Mouse (Mus musculus): ENCODE data around the gene Ly86. TPM values are rescaled to one million over a fixed set of nuclear protein-coding genes. Genes with fewer than 3 reads are reported as not detected.

Ly86 gene
- polyA plus RNA-seq, 1 experiment from 2014 or later = 11.9 TPM

GRCm38 (mm10) chr13:37342804-37343203, 2.2 kb upstream of the Ly86 start:
- ATAC-seq (replicated peaks; ENCODE audit: low FRiP score, low TSS enrichment, low read depth) (no peak), DNase-seq (ENCODE audit: low spot score) (no peak)
- H3K27me3 ChIP-seq (replicated peaks; ENCODE audit: control insufficient read depth, insufficient read depth, low read length) = no peaks in the 10 kb centered on the region
- H3K27ac ChIP-seq (ENCODE audit: low read depth) = no peak overlapping the region
- H3K36me3 ChIP-seq (ENCODE audit: control insufficient read depth, insufficient read depth, low read length) = no peaks in the 10 kb centered on the region
- no peaks in the 10 kb centered on the region for H3K9me3 ChIP-seq (ENCODE audit: control insufficient read depth, low read length)
- no peaks in the 10 kb centered on the region for H3K4me1 ChIP-seq (replicated peaks; ENCODE audit: control insufficient read depth, insufficient read depth, low read length)
- 95% methylated on average over 1 of the region's 1 CpGs for WGBS
- H3K9ac ChIP-seq (ENCODE audit: low read length) = no peak overlapping the region
- H3K4me3 ChIP-seq (ENCODE audit: low read depth, low read length) = no peak overlapping the region
- H3K4me2 ChIP-seq (ENCODE audit: low read length) = no peak overlapping the region

DNA sequence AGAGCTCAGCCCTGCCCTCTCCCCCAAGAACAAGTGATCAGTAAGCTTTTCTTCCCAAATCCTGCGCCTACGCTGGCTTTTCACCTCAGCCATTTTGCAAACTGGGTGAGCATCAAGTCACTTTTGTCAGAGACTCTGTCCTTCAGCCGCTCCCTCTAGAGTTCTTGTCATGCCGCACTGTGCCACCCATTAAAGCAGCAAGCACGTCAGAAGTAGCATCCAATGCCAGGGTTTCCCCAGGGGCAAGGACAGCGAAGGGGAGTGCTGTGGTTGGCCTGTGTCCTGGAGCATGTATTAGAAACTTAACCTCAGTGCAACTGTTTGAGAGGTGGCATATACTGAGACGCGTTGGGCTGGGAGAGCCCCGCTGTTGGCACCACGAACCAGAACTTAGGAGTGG, 815 bp downstream of the Ly86 start:
- H3K27ac ChIP-seq (ENCODE audit: low read depth) = no peak overlapping the region
- no peak overlapping the region for H3K9ac ChIP-seq (ENCODE audit: low read length)
- 93% methylated on average over 10 of the region's 10 CpGs for WGBS

GRCm38 (mm10) chr13:37347871-37348595, 3.0 kb downstream of the Ly86 start:
- no peak overlapping the region for H3K4me2 ChIP-seq (ENCODE audit: low read length)
- H3K36me3 ChIP-seq (ENCODE audit: control insufficient read depth, insufficient read depth, low read length) = no peaks in the 10 kb centered on the region
- ATAC-seq (replicated peaks; ENCODE audit: low FRiP score, low TSS enrichment, low read depth) (no peak), DNase-seq (ENCODE audit: low spot score) (no peak)
- no peak overlapping the region for H3K9ac ChIP-seq (ENCODE audit: low read length)
- no peaks in the 10 kb centered on the region for H3K4me1 ChIP-seq (replicated peaks; ENCODE audit: control insufficient read depth, insufficient read depth, low read length)
- no peaks in the 10 kb centered on the region for H3K9me3 ChIP-seq (ENCODE audit: control insufficient read depth, low read length)
- H3K27me3 ChIP-seq (replicated peaks; ENCODE audit: control insufficient read depth, insufficient read depth, low read length) = no peaks in the 10 kb centered on the region
- no peak overlapping the region for H3K4me3 ChIP-seq (ENCODE audit: low read depth, low read length)
- H3K27ac ChIP-seq (ENCODE audit: low read depth) = no peak overlapping the region
- WGBS = 75% methylated on average over 8 of the region's 8 CpGs

More for the DNA sequence above, 815 bp downstream of the Ly86 start:
- Histone ChIP-seq H3K4me2 (ENCODE audit: low read length) (no peak overlapping the region), H3K4me3 (ENCODE audit: low read depth, low read length) (no peak overlapping the region), H3K9me3 (ENCODE audit: control insufficient read depth, low read length) (no peaks in the 10 kb centered on the region), H3K4me1 (replicated peaks; ENCODE audit: control insufficient read depth, insufficient read depth, low read length) (no peaks in the 10 kb centered on the region), H3K36me3 (ENCODE audit: control insufficient read depth, insufficient read depth, low read length) (no peaks in the 10 kb centered on the region), H3K27me3 (replicated peaks; ENCODE audit: control insufficient read depth, insufficient read depth, low read length) (no peaks in the 10 kb centered on the region)
- DNase-seq (ENCODE audit: low spot score) = no peak
- no peak for ATAC-seq (replicated peaks; ENCODE audit: low FRiP score, low TSS enrichment, low read depth)

GRCm38 (mm10) chr13:37349051-37349450, 4.0 kb downstream of the Ly86 start:
- WGBS = 74% methylated on average over 5 of the region's 5 CpGs
- Histone ChIP-seq H3K4me1 (replicated peaks; ENCODE audit: control insufficient read depth, insufficient read depth, low read length) (no peaks in the 10 kb centered on the region), H3K4me3 (ENCODE audit: low read depth, low read length) (no peak overlapping the region), H3K36me3 (ENCODE audit: control insufficient read depth, insufficient read depth, low read length) (no peaks in the 10 kb centered on the region), H3K27me3 (replicated peaks; ENCODE audit: control insufficient read depth, insufficient read depth, low read length) (no peaks in the 10 kb centered on the region), H3K27ac (ENCODE audit: low read depth) (no peak overlapping the region), H3K9ac (ENCODE audit: low read length) (no peak overlapping the region), H3K9me3 (ENCODE audit: control insufficient read depth, low read length) (no peaks in the 10 kb centered on the region), H3K4me2 (ENCODE audit: low read length) (no peak overlapping the region)
- ATAC-seq (replicated peaks; ENCODE audit: low FRiP score, low TSS enrichment, low read depth) (no peak), DNase-seq (ENCODE audit: low spot score) (no peak)

DNA sequence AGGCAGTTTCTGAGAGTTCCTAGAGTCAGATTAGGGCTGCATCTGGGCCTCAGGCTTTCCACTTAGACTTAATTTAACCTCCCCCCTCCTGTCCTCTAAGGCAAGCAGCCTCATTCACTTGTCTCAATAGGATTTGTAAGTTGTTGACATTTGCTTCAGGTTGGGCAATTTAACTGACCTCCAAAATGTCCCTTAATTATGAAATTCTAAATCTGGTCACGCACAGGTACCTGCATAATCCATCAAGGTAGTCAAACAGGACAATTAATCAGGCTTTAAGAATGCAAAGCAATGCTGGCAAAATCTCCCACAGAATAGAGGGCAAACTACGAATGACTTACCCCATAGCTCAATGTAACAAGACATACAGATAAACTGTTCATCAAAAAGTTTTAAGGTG, 8.0 kb downstream of the Ly86 start:
- ATAC-seq (replicated peaks; ENCODE audit: low FRiP score, low TSS enrichment, low read depth) (no peak), DNase-seq (ENCODE audit: low spot score) (no peak)
- Histone ChIP-seq H3K27ac (ENCODE audit: low read depth) (no peak overlapping the region), H3K4me1 (replicated peaks; ENCODE audit: control insufficient read depth, insufficient read depth, low read length) (no peaks in the 10 kb centered on the region), H3K9ac (ENCODE audit: low read length) (no peak overlapping the region), H3K4me3 (ENCODE audit: low read depth, low read length) (no peak overlapping the region), H3K9me3 (ENCODE audit: control insufficient read depth, low read length) (no peaks in the 10 kb centered on the region), H3K4me2 (ENCODE audit: low read length) (no peak overlapping the region), H3K27me3 (replicated peaks; ENCODE audit: control insufficient read depth, insufficient read depth, low read length) (no peaks in the 10 kb centered on the region), H3K36me3 (ENCODE audit: control insufficient read depth, insufficient read depth, low read length) (no peaks in the 10 kb centered on the region)
- WGBS = 54% methylated on average over 2 of the region's 2 CpGs

- no peak for DNase-seq (ENCODE audit: low spot score)
- WGBS = 63% methylated on average over 4 of the region's 4 CpGs
- no peaks in the 10 kb centered on the region for H3K4me1 ChIP-seq (replicated peaks; ENCODE audit: control insufficient read depth, insufficient read depth, low read length)
- no peaks in the 10 kb centered on the region for H3K9me3 ChIP-seq (ENCODE audit: control insufficient read depth, low read length)
- no peak overlapping the region for H3K27ac ChIP-seq (ENCODE audit: low read depth)
- no peak overlapping the region for H3K4me3 ChIP-seq (ENCODE audit: low read depth, low read length)
- no peak overlapping the region for H3K4me2 ChIP-seq (ENCODE audit: low read length)
- H3K27me3 ChIP-seq (replicated peaks; ENCODE audit: control insufficient read depth, insufficient read depth, low read length) = no peaks in the 10 kb centered on the region
- no peak overlapping the region for H3K9ac ChIP-seq (ENCODE audit: low read length)
- ATAC-seq (replicated peaks; ENCODE audit: low FRiP score, low TSS enrichment, low read depth) = no peak
- H3K36me3 ChIP-seq (ENCODE audit: control insufficient read depth, insufficient read depth, low read length) = no peaks in the 10 kb centered on the region
These were observed 8.9 kb downstream of the Ly86 start for GRCm38 (mm10) chr13:37353868-37354267.

- Histone ChIP-seq H3K36me3 (ENCODE audit: control insufficient read depth, insufficient read depth, low read length) (no peaks in the 10 kb centered on the region), H3K4me1 (replicated peaks; ENCODE audit: control insufficient read depth, insufficient read depth, low read length) (no peaks in the 10 kb centered on the region), H3K4me2 (ENCODE audit: low read length) (no peak overlapping the region), H3K27me3 (replicated peaks; ENCODE audit: control insufficient read depth, insufficient read depth, low read length) (no peaks in the 10 kb centered on the region), H3K27ac (ENCODE audit: low read depth) (no peak overlapping the region), H3K9ac (ENCODE audit: low read length) (no peak overlapping the region), H3K9me3 (ENCODE audit: control insufficient read depth, low read length) (no peaks in the 10 kb centered on the region), H3K4me3 (ENCODE audit: low read depth, low read length) (no peak overlapping the region)
- no peak for ATAC-seq (replicated peaks; ENCODE audit: low FRiP score, low TSS enrichment, low read depth)
- 88% methylated on average over 4 of the region's 4 CpGs for WGBS
- DNase-seq (ENCODE audit: low spot score) = no peak
These were observed 9.4 kb downstream of the Ly86 start for GRCm38 (mm10) chr13:37354432-37354831.

GRCm38 (mm10) chr13:37355642-37356331, 10.8 kb downstream of the Ly86 start:
- no peak for DNase-seq (ENCODE audit: low spot score)
- WGBS = 87% methylated on average over 10 of the region's 10 CpGs
- H3K4me3 ChIP-seq (ENCODE audit: low read depth, low read length) = no peak overlapping the region
- no peaks in the 10 kb centered on the region for H3K4me1 ChIP-seq (replicated peaks; ENCODE audit: control insufficient read depth, insufficient read depth, low read length)
- no peak for ATAC-seq (replicated peaks; ENCODE audit: low FRiP score, low TSS enrichment, low read depth)
- H3K4me2 ChIP-seq (ENCODE audit: low read length) = no peak overlapping the region
- H3K9ac ChIP-seq (ENCODE audit: low read length) = no peak overlapping the region
- no peaks in the 10 kb centered on the region for H3K36me3 ChIP-seq (ENCODE audit: control insufficient read depth, insufficient read depth, low read length)
- no peak overlapping the region for H3K27ac ChIP-seq (ENCODE audit: low read depth)
- no peaks in the 10 kb centered on the region for H3K9me3 ChIP-seq (ENCODE audit: control insufficient read depth, low read length)
- H3K27me3 ChIP-seq (replicated peaks; ENCODE audit: control insufficient read depth, insufficient read depth, low read length) = no peaks in the 10 kb centered on the region

DNA sequence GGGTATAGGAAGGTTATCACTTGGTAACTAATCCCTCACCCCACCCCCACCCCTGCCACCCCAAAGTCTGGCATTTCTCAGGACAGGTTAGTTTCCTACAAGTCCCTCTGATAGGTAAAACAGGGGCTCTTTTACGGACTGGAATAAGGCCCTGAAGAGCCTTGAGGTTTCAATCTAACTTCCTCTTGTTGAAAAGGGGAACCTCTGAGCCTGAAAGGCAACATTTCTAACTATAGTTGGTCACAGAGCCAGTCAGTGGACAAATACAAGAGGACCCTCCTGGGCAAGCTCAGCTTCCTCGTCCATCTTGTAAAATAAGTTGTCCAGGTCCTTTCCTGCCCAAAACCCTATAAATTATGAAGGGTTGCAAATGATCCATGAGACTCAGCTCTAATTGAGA, 11.5 kb downstream of the Ly86 start:
- no peak for DNase-seq (ENCODE audit: low spot score)
- 89% methylated on average over 2 of the region's 2 CpGs for WGBS
- Histone ChIP-seq H3K36me3 (ENCODE audit: control insufficient read depth, insufficient read depth, low read length) (no peaks in the 10 kb centered on the region), H3K9ac (ENCODE audit: low read length) (no peak overlapping the region), H3K4me2 (ENCODE audit: low read length) (no peak overlapping the region), H3K27me3 (replicated peaks; ENCODE audit: control insufficient read depth, insufficient read depth, low read length) (no peaks in the 10 kb centered on the region), H3K4me1 (replicated peaks; ENCODE audit: control insufficient read depth, insufficient read depth, low read length) (peaks cover 3% of the 10 kb centered on the region; the same call in 1 of the 2 replicates), H3K4me3 (ENCODE audit: low read depth, low read length) (no peak overlapping the region), H3K9me3 (ENCODE audit: control insufficient read depth, low read length) (no peaks in the 10 kb centered on the region), H3K27ac (ENCODE audit: low read depth) (no peak overlapping the region)
- ATAC-seq (replicated peaks; ENCODE audit: low FRiP score, low TSS enrichment, low read depth) = no peak

Measured in intestine, embryonic 14.5 days (tissue).